Comparison of ENCODE assay signal across 8 mouse cellular contexts in the genomic region with DNA sequence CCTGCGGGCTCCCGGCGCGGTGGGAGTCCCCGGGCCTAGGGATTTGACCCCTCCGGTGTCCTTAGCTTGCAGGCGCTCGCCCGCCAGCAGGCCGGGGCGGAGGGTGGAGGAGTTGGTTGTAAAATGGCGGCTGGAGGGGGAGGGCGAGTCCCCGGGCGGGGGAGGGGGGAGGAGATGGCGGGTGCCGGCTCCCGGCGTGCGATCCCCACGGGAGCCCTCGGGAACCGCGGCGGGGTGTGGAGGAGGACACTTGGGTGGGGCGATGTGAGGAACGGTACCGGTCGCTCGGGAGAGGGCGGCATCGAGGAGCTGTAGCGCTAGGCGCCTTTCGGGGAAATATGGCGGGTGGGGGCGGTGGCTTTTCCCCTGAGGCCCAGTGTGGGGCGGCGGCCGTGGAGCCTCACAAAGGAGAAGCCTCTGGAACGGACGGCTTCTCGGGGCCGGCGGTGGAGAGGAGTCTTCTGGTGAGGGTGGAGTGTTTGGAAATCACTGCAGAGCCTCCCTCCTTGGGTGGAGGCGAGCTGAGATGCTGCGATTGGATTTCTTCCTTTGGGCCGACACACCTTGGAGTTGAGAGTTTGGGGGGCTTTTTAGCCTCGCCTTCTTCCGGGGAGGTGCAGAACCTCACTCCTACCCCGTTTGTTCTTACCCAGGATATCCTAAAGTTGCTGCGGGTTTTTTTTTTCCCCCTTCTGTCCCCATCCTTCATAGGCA. TPM values are rescaled to one million over a fixed set of nuclear protein-coding genes. Genes with fewer than 3 reads are reported as not detected.
DNase-seq lines count a peak whose midpoint lies in the region; ATAC-seq lines count a peak whose summit lies in the region.

No protein-coding gene starts in this region.

- no peak for DNase-seq in kidney, adult 18-20 months
- peak; percentile 78 for DNase-seq in gastrocnemius, postnatal 14 days
- DNase-seq in liver, result peak; percentile 75

- H3K27me3 ChIP-seq in kidney, embryonic 14.5 days (ENCODE audit: control insufficient read depth, insufficient read depth, low read length), result no peaks in the 10 kb centered on the region
- H3K27me3 ChIP-seq in midbrain, embryonic 16.5 days (ENCODE audit: control insufficient read depth, insufficient read depth, low read depth, low read length), result no peaks in the 10 kb centered on the region
- no peaks in the 10 kb centered on the region for H3K27me3 ChIP-seq in stomach, embryonic 14.5 days (ENCODE audit: control insufficient read depth, insufficient read depth, low read length)

- ATAC-seq in kidney, embryonic 14.5 days (ENCODE audit: low FRiP score, low TSS enrichment), result peak; percentile 67
- peak; percentile 24 for ATAC-seq in common myeloid progenitor, adult 5-6 weeks (replicated peaks; ENCODE audit: low read depth, poor library complexity, severe bottlenecking)
- peak; percentile 30 for ATAC-seq in inflammation-experienced regulatory T-cells, adult 6 months
- peak; percentile 70 for ATAC-seq in midbrain, embryonic 16.5 days
- peak; percentile 39; the same call in 1 of the 2 replicates for ATAC-seq in stomach, embryonic 14.5 days (ENCODE audit: insufficient number of reproducible peaks, insufficient read depth, low FRiP score, low read depth)

- intact Hi-C loops in gastrocnemius, postnatal 14 days (cut with DNase I; ENCODE audit: low total_unique reads), result no loop called here

- no peaks in the 10 kb centered on the region for H3K9me3 ChIP-seq in kidney, embryonic 14.5 days (ENCODE audit: control insufficient read depth, low read length)
- no peaks in the 10 kb centered on the region for H3K9me3 ChIP-seq in midbrain, embryonic 16.5 days (replicated peaks; ENCODE audit: control insufficient read depth, low read length, poor library complexity, severe bottlenecking)
- H3K9me3 ChIP-seq in stomach, embryonic 14.5 days (ENCODE audit: control insufficient read depth, low read depth, low read length), result no peaks in the 10 kb centered on the region

- H3K4me3 ChIP-seq in kidney, embryonic 14.5 days (ENCODE audit: low read length), result peak overlapping the region; percentile 90
- H3K4me3 ChIP-seq in midbrain, embryonic 16.5 days (ENCODE audit: low read depth, low read length), result peak overlapping the region; percentile 96
- H3K4me3 ChIP-seq in stomach, embryonic 14.5 days (ENCODE audit: low read depth, low read length), result peak overlapping the region; percentile 97

- peak overlapping the region; percentile 90 for H3K27ac ChIP-seq in kidney, embryonic 14.5 days (ENCODE audit: low read depth, low read length)
- H3K27ac ChIP-seq in midbrain, embryonic 16.5 days (ENCODE audit: low read length), result peak overlapping the region; percentile 100
- H3K27ac ChIP-seq in stomach, embryonic 14.5 days (ENCODE audit: low read length), result peak overlapping the region; percentile 94

- peak overlapping the region; percentile 88 for H3K4me2 ChIP-seq in kidney, embryonic 14.5 days (replicated peaks; ENCODE audit: low read depth, low read length)
- peak overlapping the region; percentile 92 for H3K4me2 ChIP-seq in midbrain, embryonic 16.5 days (ENCODE audit: low read length)
- peak overlapping the region; percentile 89 for H3K4me2 ChIP-seq in stomach, embryonic 14.5 days (replicated peaks; ENCODE audit: low read depth, low read length)

- no peaks in the 10 kb centered on the region; the same call in 1 of the 2 replicates for H3K36me3 ChIP-seq in kidney, embryonic 14.5 days (ENCODE audit: control insufficient read depth, insufficient read depth, low read length)
- no peaks in the 10 kb centered on the region for H3K36me3 ChIP-seq in midbrain, embryonic 16.5 days (ENCODE audit: control insufficient read depth, insufficient read depth, low read length)
- H3K36me3 ChIP-seq in stomach, embryonic 14.5 days (ENCODE audit: control insufficient read depth, insufficient read depth, low read length), result peaks cover 4% of the 10 kb centered on the region; the same call in 1 of the 2 replicates

- under 1% methylated on average over 51 of the region's 52 CpGs for WGBS in kidney, embryonic 14.5 days
- under 1% methylated on average over 44 of the region's 52 CpGs for WGBS in midbrain, embryonic 16.5 days
- 1% methylated on average over 51 of the region's 52 CpGs for WGBS in stomach, embryonic 14.5 days

- peak overlapping the region; percentile 96 for H3K9ac ChIP-seq in kidney, embryonic 14.5 days (ENCODE audit: low read depth, low read length)
- peak overlapping the region; percentile 100 for H3K9ac ChIP-seq in midbrain, embryonic 16.5 days (ENCODE audit: low read depth, low read length)
- H3K9ac ChIP-seq in stomach, embryonic 14.5 days (replicated peaks; ENCODE audit: low read depth, low read length), result peak overlapping the region; percentile 99

- H3K4me1 ChIP-seq in kidney, embryonic 14.5 days (ENCODE audit: control insufficient read depth, insufficient read depth, low read length), result peaks cover 28% of the 10 kb centered on the region
- H3K4me1 ChIP-seq in midbrain, embryonic 16.5 days (ENCODE audit: control insufficient read depth, insufficient read depth, low read length), result peaks cover 46% of the 10 kb centered on the region
- H3K4me1 ChIP-seq in stomach, embryonic 14.5 days (ENCODE audit: control insufficient read depth, insufficient read depth, low read length), result peaks cover 18% of the 10 kb centered on the region

RNA-seq across cellular contexts. Expression of a gene that starts 0.7 kb away (rescaled TPM):
- polyA plus RNA-seq in kidney, embryonic 14.5 days (2014; fragmentation: Nextera tagmentation; extraction: Ambion mirVana), result 918 and 1,088 TPM in 2 replicates
- 384 and 653 TPM in 2 replicates for total RNA-seq in common myeloid progenitor, adult 5-6 weeks (2017)
- total RNA-seq in gastrocnemius, postnatal 14 days (2021), result 100 to 1,000 TPM; 633 to 674 TPM
- polyA plus RNA-seq in inflammation-experienced regulatory T-cells, adult 6 months (2017; shearing (Covaris generic)), result 100 to 1,000 TPM; 347 to 645 (median 394) TPM
- polyA plus RNA-seq in midbrain, embryonic 16.5 days (2015; fragmentation: Nextera tagmentation; extraction: Ambion mirVana), result 1,507 and 1,584 TPM in 2 replicates
- 887 and 916 TPM in 2 replicates for polyA plus RNA-seq in stomach, embryonic 14.5 days (2014; fragmentation: Nextera tagmentation; extraction: Ambion mirVana)

RNA-seq across cellular contexts. Expression of a gene that starts 54.3 kb away (rescaled TPM):
- polyA plus RNA-seq in kidney, embryonic 14.5 days (2014; fragmentation: Nextera tagmentation; extraction: Ambion mirVana), result 66.1 and 119 TPM in 2 replicates
- 38.9 and 51.4 TPM in 2 replicates for total RNA-seq in common myeloid progenitor, adult 5-6 weeks (2017)
- 10 to 100 TPM; 44.6 to 45.4 TPM for total RNA-seq in gastrocnemius, postnatal 14 days (2021)
- polyA plus RNA-seq in inflammation-experienced regulatory T-cells, adult 6 months (2017; shearing (Covaris generic)), result 10 to 100 TPM; 10.5 to 13.5 (median 12.0) TPM
- 105 and 118 TPM in 2 replicates for polyA plus RNA-seq in midbrain, embryonic 16.5 days (2015; fragmentation: Nextera tagmentation; extraction: Ambion mirVana)
- 101 and 104 TPM in 2 replicates for polyA plus RNA-seq in stomach, embryonic 14.5 days (2014; fragmentation: Nextera tagmentation; extraction: Ambion mirVana)
